Mouse (Mus musculus): ENCODE results near the gene Ap4b1.

GRCm38 (mm10) chr3:103766789-103767188 lies 42.5 kb upstream of the Ap4b1 start:
- no peak for TF ChIP-seq CTCF (IDR thresholded peaks at IDR 0.05; ENCODE audit: low read depth)
- TF ChIP-seq EP300 (IDR thresholded peaks at IDR 0.05; ENCODE audit: low read depth), result no peak

Measured in liver, embryonic 14.5 days (tissue).